Mouse (Mus musculus) lung, postnatal 36 days (tissue): ENCODE data around the gene Gucy1a1.
"Not testable (repeated sequence)": the region's sequence is repeated elsewhere in the genome, so short reads cannot be mapped to it uniquely, and the experiment has no call there.

Experiments used
- DNase-seq: peaks from one replicate; pipeline ENCODE4 v3.0.0; 2022; ENCODE audit warnings: mixed read lengths

Gucy1a1 gene

GRCm38 (mm10) chr3:82145126-82145901, at the start of gene Gucy1a1:
Gene Gucy1a1, minus strand, starts transcription at chr3:82145789.
- DNase-seq, result peak; percentile 64

DNA sequence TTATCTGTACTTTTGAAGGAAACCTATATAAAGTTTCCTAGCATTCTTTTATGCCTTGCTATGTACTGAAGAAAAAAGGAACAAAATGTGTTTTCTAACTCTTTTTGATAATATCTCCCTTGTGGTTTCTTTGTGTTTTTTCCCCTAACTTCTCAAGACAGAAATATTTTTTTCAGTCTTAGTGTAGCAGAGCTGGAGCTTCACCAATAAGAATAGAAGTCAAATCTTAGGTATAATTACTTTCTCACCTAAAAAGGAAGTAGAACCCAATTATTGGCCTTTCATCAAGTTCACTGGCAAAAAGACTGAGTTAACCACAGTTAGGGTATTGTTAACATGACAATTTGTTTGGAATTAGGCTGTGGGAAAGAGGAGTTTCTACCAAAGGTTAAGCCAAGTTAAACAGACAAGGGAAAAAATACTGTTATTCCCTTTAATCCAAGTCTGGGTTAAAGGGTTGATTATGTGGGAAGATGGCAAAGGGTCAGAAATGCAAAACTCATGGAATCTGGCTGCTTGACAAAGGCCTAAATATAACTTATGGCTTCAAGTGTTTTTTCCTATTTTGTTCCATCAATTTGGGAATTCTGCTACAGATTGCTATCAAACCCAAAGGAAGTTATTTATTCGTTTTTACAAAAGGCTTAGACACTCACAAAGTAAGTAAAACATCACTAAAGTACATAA, 46.1 kb upstream of the Gucy1a1 start:
- no peak for DNase-seq

DNA sequence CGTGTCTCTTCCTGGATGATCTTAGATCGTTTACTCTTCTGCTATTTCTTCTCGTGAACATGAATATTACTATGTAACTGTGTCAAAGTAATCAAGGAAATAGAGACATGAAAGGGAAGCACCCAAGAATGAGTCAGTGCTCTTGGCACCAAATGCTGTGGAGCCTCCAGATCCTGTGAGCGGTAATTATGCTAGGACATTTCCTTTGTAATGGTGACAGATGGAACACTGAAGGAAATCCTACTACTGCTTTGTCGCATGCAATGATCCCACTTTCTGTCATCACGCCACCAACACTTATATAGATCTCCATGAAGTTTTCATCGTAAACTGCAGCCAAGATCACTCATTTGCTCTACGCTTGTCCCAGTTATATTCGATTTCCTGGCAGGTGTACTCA, 40.0 kb upstream of the Gucy1a1 start:
- DNase-seq, result peak; percentile 21

GRCm38 (mm10) chr3:82181500-82181899, 35.9 kb upstream of the Gucy1a1 start:
- peak; percentile 12 for DNase-seq

DNA sequence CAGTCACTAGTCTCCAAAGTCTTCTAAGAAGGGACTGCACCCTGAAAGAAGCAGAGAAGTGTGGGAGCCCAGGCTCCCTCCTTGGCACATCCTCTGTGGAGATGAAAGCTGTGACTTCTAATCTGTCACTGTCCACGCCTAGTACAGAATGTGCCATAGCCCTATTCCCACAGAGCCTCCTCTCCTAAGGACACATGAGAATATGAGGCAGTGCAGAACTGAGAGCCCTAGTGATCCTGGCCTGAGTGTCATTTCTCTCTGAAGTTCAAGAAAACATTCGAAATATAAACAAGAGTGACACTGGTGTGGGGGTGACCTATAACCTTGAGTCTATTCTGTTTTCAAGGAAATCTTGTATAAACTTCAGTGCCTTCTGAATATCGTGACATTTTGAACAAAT, 34.7 kb upstream of the Gucy1a1 start:
- peak; percentile 52 for DNase-seq

- no peak for DNase-seq
Observed at GRCm38 (mm10) chr3:82175501-82175900, 29.9 kb upstream of the Gucy1a1 start.

GRCm38 (mm10) chr3:82167064-82167463, 21.5 kb upstream of the Gucy1a1 start:
- no peak for DNase-seq

- DNase-seq, result no peak
Observed at GRCm38 (mm10) chr3:82165937-82166336, 20.3 kb upstream of the Gucy1a1 start.

DNA sequence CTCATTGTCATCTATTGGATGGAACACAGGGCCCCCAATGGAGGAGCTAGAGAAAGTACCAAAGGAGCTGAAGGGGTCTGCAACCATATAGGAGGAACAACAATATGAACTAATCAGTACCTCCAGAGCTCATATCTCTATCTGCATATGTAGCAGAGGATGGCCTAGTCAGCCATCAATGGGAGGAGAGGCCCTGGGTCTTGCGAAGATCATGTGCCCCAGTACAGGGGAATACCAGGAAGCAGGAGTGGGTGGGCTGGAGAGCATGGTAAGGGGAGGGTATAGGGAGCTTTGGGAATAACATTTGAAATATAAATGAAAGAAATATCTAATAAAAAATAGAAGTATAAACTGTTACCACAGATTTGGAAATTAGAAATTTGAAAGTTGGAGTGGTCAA, 17.4 kb upstream of the Gucy1a1 start:
- DNase-seq, result not testable (repeated sequence)

GRCm38 (mm10) chr3:82145978-82146377, 389 bp upstream of the Gucy1a1 start:
- no peak for DNase-seq

DNA sequence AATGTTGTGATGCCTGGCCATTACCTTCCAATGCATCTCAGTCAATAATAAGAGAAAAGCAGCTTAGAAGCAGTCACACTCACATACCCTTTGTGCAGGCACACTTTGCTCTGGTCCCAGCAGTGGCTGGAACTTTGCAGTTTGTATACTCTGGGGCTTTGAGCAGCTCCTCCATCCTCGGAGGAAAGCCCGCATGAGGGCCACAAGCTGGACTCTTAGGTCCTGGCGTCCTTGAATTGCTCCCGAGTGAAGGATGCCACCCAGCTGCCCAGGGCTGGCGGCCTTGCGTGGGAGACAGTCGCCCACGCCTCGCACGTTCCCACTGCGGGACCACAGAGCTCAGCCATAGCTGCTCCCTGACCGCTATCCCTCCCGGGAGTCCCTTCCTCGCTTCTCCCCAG, 864 bp downstream of the Gucy1a1 start:
- no peak for DNase-seq

DNA sequence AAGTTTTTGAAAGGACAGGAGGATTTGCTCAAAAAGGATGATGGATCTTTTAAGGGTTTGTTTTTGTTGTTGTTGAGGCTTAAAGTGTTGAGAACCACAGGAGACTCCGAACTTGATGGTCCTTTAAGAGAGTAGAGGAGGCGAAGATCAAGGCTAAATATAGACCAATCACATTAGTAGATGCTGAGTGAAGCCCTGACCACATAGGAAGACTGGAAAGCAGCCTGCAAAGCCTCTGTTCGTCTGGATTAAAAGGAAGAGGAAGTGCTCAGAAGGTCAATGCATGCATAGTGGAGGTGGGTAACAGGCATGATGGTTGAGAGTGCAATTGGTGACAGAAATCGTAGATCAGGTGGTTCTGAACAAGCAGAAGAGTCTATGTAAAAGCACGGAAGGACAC, 4.8 kb downstream of the Gucy1a1 start:
- DNase-seq, result peak; percentile 15

GRCm38 (mm10) chr3:82138002-82138667, 7.5 kb downstream of the Gucy1a1 start:
- no peak for DNase-seq

DNA sequence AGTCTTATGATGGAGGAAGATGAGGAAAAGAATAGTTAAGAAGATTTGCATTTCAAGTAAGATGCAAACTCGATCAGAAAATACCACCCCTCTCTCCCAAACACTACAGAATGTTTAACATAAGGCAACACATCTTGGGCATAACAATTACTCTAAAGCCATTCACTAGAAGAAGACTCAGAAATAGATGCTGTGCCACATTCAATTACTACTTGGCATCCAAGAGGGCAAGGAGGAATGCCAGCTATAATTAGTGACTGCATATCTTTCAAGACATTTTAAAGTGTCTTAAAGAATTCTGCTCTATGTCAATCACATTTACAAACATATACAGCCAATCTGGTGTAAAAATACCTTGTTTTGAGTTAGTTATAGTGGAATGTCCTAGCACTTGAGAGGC, 10.1 kb downstream of the Gucy1a1 start:
- no peak for DNase-seq

GRCm38 (mm10) chr3:82129258-82129657, 16.3 kb downstream of the Gucy1a1 start:
- no peak for DNase-seq

GRCm38 (mm10) chr3:82124567-82124966, 21.0 kb downstream of the Gucy1a1 start:
- DNase-seq, result no peak

- peak; percentile 17 for DNase-seq
Observed at GRCm38 (mm10) chr3:82118916-82119315, 26.7 kb downstream of the Gucy1a1 start.

DNA sequence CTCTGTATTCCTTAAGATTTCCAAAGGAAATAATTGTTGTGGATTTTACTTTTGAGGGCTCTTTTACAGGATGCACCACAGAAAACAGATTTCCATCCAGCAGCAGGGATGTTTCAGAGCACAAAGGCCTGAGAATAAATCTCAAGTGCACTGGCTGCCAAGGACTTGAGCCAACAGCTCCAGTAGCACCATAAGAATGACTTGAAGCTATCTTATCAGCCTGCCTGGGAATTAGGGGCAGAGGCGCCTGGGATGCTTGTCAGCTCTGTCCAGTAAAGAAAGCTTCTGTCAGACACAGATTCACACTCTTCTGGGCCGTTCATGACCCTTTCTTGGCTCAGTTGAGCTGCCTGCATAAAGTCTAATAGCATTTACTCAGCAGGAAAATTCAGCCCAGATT, 33.1 kb downstream of the Gucy1a1 start:
- DNase-seq, result peak; percentile 56

- peak; percentile 10 for DNase-seq
Observed at GRCm38 (mm10) chr3:82111986-82112385, 33.6 kb downstream of the Gucy1a1 start.

- DNase-seq, result peak; percentile 2
Observed at GRCm38 (mm10) chr3:82108951-82109350, 36.6 kb downstream of the Gucy1a1 start.

- DNase-seq, result no peak
Observed at GRCm38 (mm10) chr3:82104229-82104628, 41.4 kb downstream of the Gucy1a1 start.

DNA sequence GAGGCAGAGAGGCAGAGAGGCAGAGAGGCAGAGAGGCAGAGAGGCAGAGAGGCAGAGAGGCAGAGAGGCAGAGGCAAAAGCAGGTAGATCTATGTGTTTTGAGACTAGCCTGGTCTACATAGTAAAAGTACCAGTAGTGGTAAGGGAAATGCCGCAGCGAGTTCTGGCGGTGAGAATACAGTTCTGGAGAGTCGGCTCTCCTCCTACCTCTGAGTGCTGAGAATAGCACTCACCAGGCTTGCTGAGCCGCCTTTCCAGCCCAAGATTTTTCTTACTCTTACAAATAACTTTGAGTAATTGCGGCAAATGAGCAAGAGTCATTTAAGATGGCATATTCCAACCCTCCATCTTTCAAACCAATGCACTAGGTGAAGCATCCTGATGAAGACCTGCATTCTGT, 46.5 kb downstream of the Gucy1a1 start:
- no peak for DNase-seq

DNA sequence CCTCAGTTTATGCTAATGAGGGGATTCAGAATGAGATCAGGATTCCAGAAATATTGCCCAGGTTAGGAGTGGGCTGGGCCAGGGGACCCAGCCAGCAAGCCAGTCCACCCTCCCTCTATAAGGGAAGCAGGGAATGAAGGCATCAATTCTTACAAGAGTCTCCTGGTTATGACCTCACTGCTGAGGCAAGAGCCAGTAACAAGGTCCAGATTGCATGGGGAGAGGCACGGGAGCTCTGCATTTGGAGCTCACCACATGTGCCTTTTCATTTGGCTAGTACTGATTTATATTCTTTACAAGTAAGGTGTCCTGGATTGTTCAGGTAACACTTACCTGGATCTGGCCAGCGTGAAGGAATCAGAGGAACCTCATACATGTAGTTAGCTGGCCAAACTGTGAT, 48.8 kb downstream of the Gucy1a1 start:
- DNase-seq, result no peak
